Mouse (Mus musculus) monocyte, adult 5-6 weeks (primary cell): Measurements from ENCODE around the gene Eaf1. TPM values are rescaled to one million over a fixed set of nuclear protein-coding genes. Genes with fewer than 3 reads are reported as not detected.
A peak's percentile ranks its signal among the peaks of the same experiment; 100 is the strongest.
"Not testable (repeated sequence)": the region's sequence is repeated elsewhere in the genome, so short reads cannot be mapped to it uniquely, and the experiment has no call there.

Source experiments
- ATAC-seq: fragments of 153-309, 156-312 bp; replicated peaks from 2 replicates; pipeline ENCODE4 v1.8.0; 2017; ENCODE audit warnings: mild to moderate bottlenecking; ENCODE audit not compliant: low TSS enrichment, insufficient number of reproducible peaks, severe bottlenecking, poor library complexity, low FRiP score
- total RNA-seq: library from RNA; stranded (forward); fragments of 200-1000, 200-491, 200-594 nt; gene quantifications from 3 replicates; pipeline ENCODE4 v1.2.3, GENCODE M21; 2017

Eaf1 gene
- 29.3 to 40.9 TPM (median 37.0 TPM) in 3 replicates for total RNA-seq

DNA sequence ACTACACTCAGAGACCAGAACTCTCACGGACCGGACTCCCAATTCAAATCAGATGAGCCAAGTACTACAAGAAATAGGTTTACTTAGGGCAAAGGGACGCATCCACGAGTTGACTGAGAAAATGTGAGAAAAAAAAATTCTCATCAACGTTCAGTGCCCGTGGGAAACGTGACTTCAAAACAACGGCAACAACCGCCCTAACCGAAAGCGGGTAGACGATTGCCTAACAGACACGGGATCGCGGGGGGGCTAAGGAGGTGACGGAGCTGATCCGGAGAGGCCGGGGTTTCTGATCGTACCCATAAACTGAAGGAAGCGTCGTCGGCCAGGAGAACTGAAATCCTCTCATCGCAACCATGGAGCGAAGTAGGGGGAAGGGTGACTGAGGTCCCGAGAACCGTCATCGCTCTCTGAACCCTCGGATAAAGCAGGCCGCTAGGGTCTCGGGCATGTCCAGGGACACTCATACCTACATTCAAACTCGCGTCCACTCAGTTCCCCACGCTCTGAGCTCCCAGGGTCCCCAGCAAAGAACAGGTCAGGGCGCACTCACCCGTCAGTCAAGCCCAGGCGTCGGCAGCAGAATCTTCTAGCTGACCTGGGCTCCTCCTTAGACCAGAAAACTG is at the start of gene Eaf1:
Gene Eaf1 (plus strand): TSS at position 51 of the 626 bp plus-strand sequence.
- peak; percentile 38 for ATAC-seq

DNA sequence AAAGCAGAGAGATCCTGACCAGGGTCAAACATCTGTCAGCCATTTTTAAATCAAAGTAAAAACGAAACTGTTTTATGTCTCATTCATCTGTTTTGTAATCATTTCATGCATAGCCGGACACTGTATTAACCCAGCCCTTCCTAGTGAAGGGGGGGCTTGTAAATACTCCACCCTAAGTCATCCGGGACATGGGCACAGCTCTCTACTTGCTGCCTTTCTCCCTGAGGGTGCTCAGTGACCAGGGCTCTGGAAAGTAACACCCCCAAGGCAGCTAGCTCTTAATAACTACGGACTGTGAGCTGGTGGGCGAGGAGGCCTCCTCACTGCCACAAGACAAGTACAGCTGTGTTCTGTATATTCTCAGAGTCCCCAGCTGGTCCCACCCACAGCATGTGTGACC is 45.2 kb upstream of the Eaf1 start:
- ATAC-seq = no peak

DNA sequence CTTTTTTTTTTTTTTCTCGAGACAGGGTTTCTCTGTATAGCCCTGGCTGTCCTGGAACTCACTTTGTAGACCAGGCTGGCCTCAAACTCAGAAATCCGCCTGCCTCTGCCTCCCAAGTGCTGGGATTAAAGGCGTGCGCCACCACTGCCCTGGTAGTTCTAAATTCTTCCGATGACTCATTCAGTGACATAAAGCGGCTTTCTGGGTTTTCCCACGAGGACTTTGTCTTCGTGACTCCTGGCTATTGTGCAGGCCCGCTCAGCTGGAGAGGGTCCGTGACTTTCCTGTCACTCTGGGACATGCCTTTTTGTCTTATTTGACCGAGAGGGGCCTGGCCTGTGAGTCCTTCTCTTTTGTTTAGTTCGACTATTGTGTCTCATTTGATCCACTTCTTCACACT is 40.3 kb upstream of the Eaf1 start:
- ATAC-seq = not testable (repeated sequence)

DNA sequence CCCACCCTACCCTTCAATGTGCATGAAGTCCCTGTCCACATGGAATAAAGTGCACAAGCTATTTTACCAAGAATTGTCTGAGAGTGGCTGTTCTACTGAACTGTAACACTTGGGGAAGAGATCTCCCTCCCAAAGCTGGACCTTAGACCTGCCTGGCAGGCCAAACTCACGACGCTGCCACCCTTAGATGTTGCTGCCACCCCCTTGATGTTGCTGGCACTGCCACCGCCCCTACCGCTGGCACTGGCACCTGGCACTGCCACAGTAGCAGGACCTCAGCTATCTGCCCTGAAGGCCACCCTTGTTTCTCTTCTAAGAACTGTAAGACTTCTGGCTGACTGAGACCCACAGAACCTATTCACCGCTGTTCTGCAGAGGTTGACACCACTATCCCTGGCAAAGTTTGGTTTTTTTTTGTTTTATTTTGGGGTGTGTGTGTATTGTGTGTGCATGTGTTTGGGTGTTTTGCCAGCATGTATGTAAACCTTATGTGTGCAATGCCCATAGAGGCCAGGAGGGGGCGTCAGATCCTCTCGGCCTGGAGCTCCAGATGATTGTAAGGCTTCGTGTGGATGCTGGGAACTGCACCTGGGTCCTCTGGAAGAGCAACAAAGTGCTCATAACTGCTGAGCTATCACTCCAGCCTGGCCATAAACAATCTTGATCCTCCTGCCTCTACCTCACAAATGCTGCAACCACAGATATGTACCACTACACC is 39.2 kb upstream of the Eaf1 start:
- no peak for ATAC-seq

DNA sequence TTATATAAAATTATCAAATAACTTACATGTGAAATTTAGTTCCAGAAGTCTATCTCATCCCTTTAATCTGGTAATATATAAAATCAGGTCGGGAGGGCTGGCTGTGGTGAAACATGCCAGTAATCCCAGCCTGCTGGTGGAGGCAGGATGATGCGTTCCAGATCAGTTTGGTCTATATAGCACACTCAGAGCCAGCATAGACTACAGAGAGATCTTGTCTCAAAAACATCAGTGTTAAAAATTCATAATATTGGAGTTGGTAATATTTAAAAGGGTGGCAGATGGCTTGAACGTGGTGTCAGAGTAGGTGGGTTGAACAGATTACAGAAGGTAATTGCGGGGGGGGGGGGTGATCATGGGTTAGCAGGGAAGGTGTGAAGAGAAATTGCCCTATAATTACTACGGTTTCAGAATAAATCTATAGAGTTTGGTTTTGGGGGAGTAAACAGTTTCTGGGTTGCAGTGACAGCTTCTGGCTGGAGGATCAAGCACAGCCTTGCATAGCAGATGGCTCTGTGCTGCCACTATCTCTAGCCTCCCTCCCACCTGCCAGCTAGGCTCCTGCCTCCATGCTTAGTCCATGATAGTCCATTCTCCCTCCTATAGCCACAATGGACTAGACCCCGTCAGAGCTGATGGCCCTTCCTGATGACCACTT is 38.0 kb upstream of the Eaf1 start:
- ATAC-seq = no peak

DNA sequence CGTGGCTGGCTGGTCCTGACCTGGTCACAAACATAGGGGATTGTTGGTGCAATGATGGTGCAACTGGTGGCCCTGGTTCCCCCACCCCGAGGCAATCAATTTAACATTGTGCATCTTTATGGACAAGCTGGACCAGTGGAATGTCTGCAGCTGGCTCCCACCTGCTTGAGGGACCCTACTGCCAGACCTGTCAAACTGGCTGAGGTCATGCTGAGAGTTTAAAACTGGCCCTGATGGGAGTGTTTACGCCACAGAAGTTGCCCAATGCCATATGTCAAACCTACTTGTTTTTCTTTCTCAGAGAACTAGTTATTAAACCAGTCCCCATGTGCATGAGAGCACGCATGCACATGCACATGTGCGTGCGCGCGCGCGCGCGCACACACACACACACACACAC is 36.2 kb upstream of the Eaf1 start:
- ATAC-seq = no peak

DNA sequence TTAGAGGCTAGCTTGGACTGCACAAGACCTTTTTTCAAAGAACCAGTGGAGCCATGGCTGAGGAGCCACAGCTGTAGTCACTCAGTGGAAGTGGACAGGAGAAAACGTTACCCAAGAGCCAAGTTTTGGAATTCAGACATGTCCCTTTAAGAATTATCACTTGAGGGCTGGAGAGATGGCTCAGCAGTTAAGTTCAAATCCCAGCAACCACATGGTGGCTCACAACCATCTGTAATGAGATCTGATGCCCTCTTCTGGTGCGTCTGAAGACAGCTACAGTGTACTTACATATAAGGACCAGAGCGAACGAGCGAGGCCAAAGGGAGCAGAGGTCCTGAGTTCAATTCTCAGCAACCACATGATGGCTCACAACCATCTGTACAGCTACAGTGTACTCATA is 32.0 kb upstream of the Eaf1 start:
- not testable (repeated sequence) for ATAC-seq

DNA sequence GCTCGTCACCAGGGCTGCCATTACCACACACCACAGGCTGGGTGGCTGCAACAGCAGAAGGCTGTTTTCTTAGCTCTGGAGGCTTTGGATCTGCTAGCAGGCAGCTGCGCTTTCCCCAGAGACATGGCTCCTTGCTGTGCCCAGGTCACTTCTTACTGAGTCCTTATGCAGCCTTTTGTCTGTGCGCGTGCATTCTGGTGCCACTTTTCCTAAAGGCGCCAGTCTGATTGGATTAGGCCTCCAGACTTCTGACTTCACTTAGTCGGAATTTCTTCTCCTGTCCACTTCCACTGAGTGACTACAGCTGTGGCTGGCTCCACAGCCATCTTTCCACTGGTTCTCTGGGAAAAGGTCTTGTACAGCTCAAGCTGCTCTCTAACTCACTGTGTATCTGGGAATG is 31.3 kb upstream of the Eaf1 start:
- ATAC-seq = no peak

DNA sequence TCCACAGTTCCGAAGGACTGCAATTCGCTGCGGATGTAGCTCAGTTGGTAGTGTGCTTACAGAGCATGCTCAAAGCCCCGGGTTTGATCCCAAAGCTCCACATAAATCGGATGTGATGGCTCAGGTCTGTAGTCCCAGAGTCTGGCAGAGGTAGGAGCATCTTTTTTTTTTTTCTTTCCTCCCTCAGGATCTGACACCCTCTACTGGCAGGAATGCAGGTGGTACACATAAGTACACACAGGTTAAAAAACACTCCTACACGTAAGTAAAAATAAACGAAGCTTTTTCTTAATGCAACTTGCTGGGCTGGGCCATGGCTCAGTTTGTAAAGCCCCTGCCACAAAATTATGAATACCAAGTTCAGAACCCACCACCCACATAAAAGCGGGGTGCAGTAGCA is 30.0 kb upstream of the Eaf1 start:
- no peak for ATAC-seq

DNA sequence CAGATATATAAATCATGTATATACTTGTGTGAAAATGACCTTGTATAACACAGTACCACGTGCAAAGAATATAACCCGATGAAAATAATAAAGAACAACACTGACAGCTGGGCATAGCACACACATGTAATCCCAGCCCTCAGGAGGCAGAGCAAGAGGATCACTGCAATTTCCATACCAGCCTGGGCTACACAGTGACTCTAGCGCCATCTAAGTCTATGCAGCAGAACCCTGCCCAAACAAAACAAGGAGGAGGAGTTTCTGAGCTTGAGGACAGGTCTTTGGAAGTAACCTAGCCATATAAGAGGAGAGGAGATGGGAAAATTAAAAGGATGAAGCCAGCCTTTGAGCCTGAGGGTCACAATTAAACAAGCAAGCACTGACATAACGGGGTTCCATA is 24.5 kb upstream of the Eaf1 start:
- no peak for ATAC-seq

DNA sequence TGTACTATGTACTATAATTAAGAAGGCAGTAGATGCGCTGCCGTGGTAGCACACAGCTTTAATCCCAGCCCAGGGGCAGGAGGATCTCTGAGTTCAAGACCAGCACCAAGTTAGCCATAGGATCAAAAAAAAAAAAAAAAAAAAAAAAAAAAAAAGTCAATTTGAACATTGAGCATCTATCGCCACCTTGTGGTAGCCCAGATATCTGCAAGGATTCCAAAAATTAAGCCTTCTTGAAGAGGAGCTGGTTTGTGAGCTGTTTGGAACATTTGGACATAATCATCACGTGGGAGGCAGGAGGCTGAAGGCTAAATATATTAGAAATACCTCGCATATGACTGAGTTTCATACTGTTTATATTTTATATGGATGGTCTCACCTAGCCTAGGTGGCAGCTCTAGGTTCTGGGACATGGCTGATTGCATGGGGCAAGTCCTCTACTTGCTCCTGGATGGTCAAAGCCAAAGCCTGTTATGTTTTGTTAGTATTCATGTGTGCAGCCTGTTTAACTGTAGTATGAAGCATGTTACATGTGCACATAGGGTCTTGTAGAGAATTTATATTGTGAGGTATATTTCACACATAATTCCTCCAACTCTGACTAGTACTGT is 21.6 kb upstream of the Eaf1 start:
- ATAC-seq = no peak

DNA sequence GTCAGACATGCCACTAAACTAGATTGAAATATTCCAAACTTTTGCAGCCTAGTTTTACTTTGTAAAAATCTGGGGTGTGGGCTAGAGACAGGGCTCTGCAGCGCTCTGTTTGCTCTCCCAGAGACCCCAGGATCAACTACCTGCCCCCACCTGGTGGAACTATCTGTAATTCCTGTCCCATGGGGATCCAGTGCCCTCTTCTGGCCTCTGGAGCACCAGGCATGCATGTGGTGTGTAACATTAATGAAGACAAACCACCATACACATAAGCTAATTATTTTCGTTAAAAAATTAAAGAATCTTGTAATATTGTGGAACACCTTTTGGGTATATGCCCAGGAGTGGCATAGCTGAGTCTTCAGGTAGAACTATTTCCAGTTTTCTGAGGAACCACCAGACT is 20.9 kb upstream of the Eaf1 start:
- no peak for ATAC-seq

DNA sequence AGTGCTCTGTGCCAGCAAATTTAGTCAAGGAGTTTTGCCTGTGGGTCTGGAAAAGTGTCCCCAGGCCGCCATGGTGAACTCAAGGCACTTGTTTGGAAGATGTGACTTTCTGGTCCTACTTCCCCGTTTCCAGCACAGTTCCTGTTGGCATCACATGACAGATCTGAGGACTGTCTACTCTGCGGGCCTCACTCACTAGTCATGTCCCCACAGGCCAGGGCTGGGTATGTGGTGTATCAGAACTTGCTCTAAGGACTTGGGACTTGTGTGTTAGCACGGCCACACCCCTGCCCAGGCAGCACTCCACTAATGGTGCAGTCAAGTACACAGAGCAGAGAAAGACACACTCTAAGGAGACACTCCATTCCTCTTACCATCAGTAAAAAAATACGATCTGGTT is 11.8 kb upstream of the Eaf1 start:
- ATAC-seq = no peak

DNA sequence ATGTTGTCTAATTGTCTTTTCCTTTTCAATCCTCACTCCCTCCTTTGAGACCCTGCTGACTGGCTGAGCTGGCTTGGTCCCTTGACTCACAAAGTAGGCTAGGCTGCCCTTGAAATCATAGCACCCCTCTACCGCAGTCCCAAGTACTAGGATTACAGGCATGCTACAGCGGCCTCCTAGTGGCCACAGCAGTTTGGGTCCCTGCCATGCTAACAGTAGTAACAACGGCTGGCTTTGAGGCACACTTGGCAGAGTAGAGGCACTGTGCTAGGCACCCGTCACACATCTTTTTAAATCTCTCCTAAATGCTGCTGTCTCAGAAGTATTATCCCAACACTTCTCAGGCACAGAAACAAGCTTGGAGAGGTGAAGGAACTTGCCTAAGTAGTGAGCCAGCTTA is 7.7 kb upstream of the Eaf1 start:
- ATAC-seq = no peak

DNA sequence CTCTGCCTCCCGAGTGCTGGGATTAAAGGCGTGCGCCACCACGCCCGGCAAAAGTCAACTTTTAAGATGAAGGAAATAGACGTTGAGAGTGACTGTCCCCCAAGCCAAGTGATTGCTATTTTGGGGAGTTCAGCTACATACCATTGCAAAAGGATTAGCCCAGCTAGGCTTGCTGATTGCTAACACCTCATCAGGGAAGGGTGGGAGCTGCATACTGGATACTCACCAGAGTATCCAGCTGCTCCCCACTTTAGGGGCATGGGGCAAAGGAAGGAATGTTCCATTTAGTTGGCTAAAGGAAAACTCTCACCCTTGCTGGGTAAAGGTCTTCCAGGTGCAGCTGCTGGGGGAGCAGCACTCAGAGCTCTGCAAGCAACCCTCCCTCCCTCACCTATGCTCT is 6.1 kb upstream of the Eaf1 start:
- ATAC-seq = no peak

DNA sequence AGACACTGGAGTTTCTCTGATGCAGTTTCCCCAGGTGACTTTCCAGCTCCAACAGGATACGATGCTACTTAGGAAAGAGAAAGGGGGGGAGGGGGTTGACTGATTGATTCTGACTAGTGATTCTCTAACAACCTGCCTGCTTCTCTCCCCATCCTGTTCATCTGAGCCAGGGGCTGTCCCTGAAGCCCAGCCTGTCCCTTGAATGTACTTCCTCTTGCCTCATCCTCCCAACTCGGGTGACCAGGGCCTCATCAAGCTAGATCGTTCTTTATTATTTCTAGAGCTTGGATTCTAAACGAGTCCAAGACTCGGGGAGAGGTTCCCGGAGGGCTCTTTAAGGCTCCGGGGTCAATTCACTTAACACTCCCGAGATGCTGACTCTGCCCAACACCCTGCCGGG is 298 bp upstream of the Eaf1 start:
- ATAC-seq = no peak

DNA sequence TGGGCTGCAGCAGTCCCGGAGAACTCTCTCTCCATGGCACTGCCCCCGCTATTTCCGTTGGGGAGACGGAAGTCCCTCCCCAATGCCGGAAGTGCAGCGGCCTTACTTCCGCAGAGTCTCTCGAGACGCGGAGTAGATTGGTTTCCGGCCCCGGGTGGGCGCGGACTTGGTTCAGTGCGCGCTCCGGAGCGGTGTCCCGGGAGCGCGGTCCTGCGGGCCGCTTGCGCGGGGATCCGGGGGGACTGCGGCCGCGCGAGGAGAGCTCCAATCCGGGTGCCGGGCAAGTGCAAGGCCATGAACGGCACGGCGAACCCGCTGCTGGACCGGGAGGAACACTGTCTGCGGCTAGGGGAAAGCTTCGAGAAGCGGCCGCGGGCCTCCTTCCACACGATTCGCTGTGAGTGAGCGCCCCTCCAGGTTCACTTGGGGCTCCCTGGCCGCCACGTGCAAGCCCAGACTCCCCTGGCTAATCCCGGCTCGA is 816 bp downstream of the Eaf1 start, which contains the start of gene Mettl6:
Gene Mettl6 (minus strand): TSS at position 66 of the 481 bp plus-strand sequence.
- ATAC-seq = peak; percentile 93

DNA sequence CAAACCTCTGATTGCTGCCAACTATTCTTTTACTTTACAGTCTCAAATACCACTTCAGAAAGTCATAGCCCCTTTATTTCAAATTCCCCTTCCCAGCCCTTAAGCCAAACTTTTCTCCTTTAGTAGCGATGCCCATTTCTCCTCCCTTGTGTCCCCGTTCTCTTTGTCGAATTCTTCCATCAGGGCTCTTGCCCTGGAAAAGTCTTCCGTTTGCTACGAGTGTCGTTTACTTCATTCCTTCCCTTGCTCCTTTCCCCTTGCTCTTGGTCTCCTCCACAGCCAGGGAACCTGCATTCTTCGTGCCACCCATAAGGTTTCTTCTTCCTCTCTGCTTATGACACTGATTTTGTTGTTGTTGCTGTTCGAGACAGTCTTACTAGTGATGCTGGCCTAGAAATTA is 1.3 kb downstream of the Eaf1 start:
- ATAC-seq = no peak

DNA sequence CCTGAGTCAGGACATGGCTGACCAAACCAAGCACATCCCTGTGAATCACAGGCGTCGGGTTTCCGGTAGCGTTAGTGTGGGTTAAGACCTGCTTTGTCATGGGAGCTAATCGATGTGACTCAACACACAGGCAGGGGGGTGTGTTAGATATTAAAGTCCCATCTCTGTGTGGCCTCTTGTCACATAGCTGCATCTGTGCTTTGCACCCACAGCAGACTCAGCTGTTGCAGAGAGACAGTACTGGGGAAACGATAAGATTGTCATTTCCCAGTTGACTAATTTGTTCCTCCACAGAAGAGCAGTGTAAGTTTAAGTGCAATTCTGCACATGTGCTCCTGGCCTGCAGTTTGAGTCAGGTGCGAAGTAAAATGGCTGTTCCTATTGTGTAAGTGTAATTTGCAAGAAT is 2.0 kb downstream of the Eaf1 start:
- ATAC-seq = 0 out of 2 replicates have a peak, but pooled peaks have one; percentile 18
